Mouse (Mus musculus): ENCODE measurements around the gene Cplane1. TPM values are rescaled to one million over a fixed set of nuclear protein-coding genes. Genes with fewer than 3 reads are reported as not detected.
A peak's percentile ranks its signal among the peaks of the same experiment; 100 is the strongest.
"Not testable (repeated sequence)": the region's sequence is repeated elsewhere in the genome, so short reads cannot be mapped to it uniquely, and the experiment has no call there.

The Cplane1 gene
- polyA plus RNA-seq, 1 experiment from 2014 or later, result 16.9 TPM

DNA sequence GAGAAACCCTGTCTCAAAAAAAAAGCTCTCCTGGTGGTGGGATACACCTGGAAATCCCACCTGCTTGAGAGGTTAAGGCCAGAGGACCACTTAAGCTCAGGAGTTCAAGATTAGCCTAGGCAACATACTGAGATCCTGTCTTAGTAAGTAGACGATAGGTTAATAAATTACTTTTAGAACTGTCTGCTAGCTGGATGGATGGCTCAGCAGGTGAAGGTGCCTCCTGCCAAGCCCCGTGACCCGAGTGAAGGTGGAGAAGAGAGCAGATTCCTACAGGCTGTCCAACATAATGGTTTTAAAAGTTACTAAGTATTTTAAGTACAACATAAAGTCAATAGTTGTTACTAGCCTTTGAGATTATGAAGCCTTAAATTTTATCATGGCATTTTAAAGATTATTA lies 97.0 kb downstream of the Cplane1 start:
- 90% methylated on average over 3 of the region's 3 CpGs for WGBS
- ATAC-seq, result no peak

DNA sequence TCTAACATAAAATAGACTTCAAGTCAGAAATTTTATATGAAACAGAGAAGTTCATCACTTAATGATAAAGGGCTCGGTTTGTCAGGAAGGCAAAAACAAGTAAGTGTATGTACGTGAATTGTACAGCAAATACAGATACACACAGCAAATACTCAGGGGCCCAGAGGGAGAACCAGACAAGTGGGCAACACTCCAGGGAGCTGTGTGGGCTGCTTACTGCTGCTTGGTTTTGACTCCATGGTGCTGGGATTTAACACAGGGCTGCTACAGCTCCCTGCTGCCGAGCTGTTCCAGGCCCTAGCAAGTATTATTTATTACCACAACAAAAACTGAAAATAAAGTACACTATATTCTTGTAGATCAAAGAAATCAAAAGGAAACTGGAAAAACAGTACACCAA lies 98.3 kb downstream of the Cplane1 start:
- no peaks in the 10 kb centered on the region for H3K27me3 ChIP-seq
- H3K27ac ChIP-seq, result no peak overlapping the region
- WGBS, result 95% methylated on average over 3 of the region's 3 CpGs
- H3K9ac ChIP-seq, result no peak overlapping the region
- no peaks in the 10 kb centered on the region for H3K4me1 ChIP-seq
- ATAC-seq, result no peak
- H3K4me2 ChIP-seq, result no peak overlapping the region
- H3K36me3 ChIP-seq (ENCODE audit: poor library complexity, severe bottlenecking), result peaks cover 90% of the 10 kb centered on the region
- no peak overlapping the region for H3K4me3 ChIP-seq
- H3K9me3 ChIP-seq (replicated peaks), result no peaks in the 10 kb centered on the region

More for the DNA sequence above, 97.0 kb downstream of the Cplane1 start:
- no peak overlapping the region for H3K4me2 ChIP-seq
- no peak overlapping the region for H3K27ac ChIP-seq
- H3K36me3 ChIP-seq (ENCODE audit: poor library complexity, severe bottlenecking), result peaks cover 90% of the 10 kb centered on the region
- no peak overlapping the region for H3K9ac ChIP-seq
- H3K4me1 ChIP-seq, result no peaks in the 10 kb centered on the region
- no peak overlapping the region for H3K4me3 ChIP-seq
- no peaks in the 10 kb centered on the region for H3K27me3 ChIP-seq
- H3K9me3 ChIP-seq (replicated peaks), result no peaks in the 10 kb centered on the region

DNA sequence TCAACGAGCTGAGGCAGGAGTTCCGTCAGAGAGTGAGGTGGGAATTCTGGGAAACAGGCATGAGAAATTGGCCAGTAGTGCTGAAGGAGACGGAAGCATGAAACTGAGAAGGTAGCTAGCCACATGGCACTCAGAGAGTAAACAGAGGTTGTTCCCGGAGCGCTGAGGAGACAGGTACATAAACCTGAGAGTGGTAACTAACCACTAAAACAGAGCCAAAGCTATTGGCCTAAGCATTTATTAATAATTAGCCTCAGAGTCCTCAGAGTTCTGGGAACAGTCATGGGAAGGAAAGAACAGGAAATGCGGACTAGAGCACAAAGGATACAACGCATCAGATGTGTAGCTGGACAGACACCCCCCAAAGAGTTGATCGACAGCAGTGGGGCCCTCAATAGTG lies 99.3 kb downstream of the Cplane1 start:
- peaks cover 90% of the 10 kb centered on the region for H3K36me3 ChIP-seq (ENCODE audit: poor library complexity, severe bottlenecking)
- no peak for ATAC-seq
- WGBS, result 93% methylated on average over 8 of the region's 8 CpGs

DNA sequence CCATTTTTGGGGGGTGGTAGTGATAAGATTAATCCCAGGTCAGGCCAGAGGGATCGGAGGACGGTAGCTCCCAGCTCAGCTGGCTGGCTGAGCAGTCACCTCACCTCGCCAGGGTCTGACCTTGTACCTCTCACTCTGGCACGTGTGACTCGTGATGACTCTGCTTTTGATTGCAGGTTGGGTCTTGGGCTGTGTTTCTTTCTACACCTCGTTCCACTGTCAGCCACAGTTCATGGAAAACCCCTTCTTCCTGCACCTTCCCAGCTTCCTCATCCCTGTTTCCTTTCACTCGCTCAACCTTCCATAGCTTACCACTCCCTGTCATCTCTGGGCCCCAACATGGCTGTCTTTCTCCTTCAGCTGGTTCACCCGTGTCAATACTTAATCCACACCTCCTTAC lies 103.0 kb downstream of the Cplane1 start:
- 92% methylated on average over 8 of the region's 8 CpGs for WGBS
- Histone ChIP-seq H3K27me3 (no peaks in the 10 kb centered on the region), H3K4me1 (no peaks in the 10 kb centered on the region), H3K4me2 (no peak overlapping the region), H3K9me3 (replicated peaks) (no peaks in the 10 kb centered on the region), H3K4me3 (no peak overlapping the region), H3K36me3 (ENCODE audit: poor library complexity, severe bottlenecking) (peaks cover 76% of the 10 kb centered on the region), H3K9ac (no peak overlapping the region), H3K27ac (no peak overlapping the region)
- ATAC-seq, result no peak

More for the DNA sequence above, 99.3 kb downstream of the Cplane1 start:
- Histone ChIP-seq H3K9me3 (replicated peaks) (no peaks in the 10 kb centered on the region), H3K4me1 (no peaks in the 10 kb centered on the region), H3K9ac (no peak overlapping the region), H3K27ac (no peak overlapping the region), H3K27me3 (no peaks in the 10 kb centered on the region), H3K4me3 (no peak overlapping the region), H3K4me2 (no peak overlapping the region)

DNA sequence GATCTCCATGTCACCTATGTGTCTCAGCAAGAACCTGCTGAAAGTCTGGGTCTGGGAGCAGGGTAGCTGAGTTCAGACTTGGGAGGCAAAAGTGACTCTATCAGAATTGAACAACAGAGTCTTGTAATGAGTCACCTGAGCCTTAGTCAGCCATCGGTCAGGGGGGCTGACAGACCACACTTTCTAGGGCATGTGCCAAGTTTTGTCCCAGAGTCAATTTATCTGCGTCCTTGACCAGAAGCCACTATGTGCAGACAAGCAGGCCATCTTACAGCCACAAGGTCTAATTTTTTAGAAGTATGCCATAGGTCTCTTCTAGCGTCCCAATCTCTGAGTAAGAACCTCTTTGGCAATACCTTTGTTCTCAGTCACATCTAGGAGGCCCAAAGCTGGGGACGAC lies 109.0 kb downstream of the Cplane1 start:
- 93% methylated on average over 4 of the region's 4 CpGs for WGBS
- not testable (repeated sequence) for H3K27ac ChIP-seq; ATAC-seq; H3K4me2 ChIP-seq; H3K9me3 ChIP-seq (replicated peaks); H3K9ac ChIP-seq; H3K27me3 ChIP-seq; H3K4me3 ChIP-seq; H3K4me1 ChIP-seq
- H3K36me3 ChIP-seq (ENCODE audit: poor library complexity, severe bottlenecking), result peaks cover 20% of the 10 kb centered on the region

DNA sequence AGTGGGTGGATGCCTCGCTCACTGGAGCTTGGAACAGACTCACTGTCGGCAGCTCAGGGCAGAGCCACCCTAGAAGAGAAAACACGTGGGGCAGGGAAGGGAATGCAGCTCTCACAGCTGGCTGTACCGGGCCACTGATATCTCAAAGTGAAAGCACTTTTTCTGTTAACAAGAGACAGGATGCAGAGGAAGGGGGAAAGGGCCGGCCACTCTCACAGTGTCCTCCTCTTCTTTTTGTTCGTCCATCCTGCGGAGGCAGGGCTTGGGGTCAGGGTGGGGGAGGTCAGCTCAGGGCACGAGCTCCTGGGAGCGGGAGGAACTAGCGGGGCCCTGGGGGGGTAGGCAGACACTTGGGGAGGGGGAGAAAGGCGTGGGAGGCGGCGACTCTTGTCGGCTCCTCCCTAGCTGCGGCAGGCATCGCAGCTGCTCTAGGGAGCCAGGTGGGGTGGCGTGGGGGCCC lies 110.4 kb downstream of the Cplane1 start:
- 52% methylated on average over 17 of the region's 17 CpGs for WGBS
- Histone ChIP-seq H3K27ac (no peak overlapping the region), H3K9ac (no peak overlapping the region; the same call in 1 of the 2 replicates), H3K4me1 (no peaks in the 10 kb centered on the region), H3K9me3 (replicated peaks) (no peaks in the 10 kb centered on the region), H3K36me3 (ENCODE audit: poor library complexity, severe bottlenecking) (0 out of 2 replicates have a peak, but pooled peaks cover 8% of the 10 kb centered on the region), H3K4me3 (peak overlapping the region; percentile 17; the same call in 1 of the 2 replicates), H3K27me3 (no peaks in the 10 kb centered on the region), H3K4me2 (peak overlapping the region; percentile 54)
- 0 out of 2 replicates have a peak, but pooled peaks have one; percentile 41 for ATAC-seq

DNA sequence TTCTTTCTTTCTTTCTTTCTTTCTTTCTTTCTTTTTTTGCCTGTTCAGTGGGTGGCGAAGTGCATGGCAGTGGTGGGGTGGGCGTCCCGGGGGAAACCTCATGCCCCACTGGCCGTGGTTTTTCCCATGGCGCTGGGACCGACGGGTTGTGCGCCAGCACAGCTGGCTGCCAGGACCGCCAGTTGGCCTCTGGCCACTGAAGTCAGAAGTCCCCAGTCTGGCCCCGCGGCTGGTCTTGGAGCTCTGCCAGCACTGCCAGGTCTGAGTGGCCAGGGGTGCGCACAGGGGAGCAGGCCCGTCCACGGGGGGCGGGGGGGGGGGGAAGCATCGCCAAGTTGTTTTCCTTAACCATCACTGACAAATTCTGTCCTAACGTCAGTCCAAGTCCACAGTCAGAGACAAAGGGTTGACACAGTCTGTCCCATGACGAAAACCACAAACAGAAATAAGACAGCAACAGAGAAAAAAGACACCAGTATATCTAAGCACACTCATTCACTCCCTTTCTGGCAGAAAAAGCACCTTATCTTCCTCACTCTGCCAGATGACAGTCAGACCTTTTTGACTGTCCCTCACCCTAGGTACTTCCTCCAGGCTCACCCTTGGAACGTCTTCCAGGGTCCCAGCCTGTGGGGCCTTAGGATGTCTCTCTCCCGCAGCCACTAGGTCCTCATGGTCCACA lies 111.2 kb downstream of the Cplane1 start:
- Histone ChIP-seq H3K27ac (no peak overlapping the region), H3K36me3 (ENCODE audit: poor library complexity, severe bottlenecking) (0 out of 2 replicates have a peak, but pooled peaks cover under 1% of the 10 kb centered on the region), H3K27me3 (no peaks in the 10 kb centered on the region), H3K9me3 (replicated peaks) (no peaks in the 10 kb centered on the region), H3K4me3 (no peak overlapping the region), H3K4me2 (peak overlapping the region; percentile 54), H3K9ac (no peak overlapping the region), H3K4me1 (no peaks in the 10 kb centered on the region)
- 70% methylated on average over 20 of the region's 20 CpGs for WGBS
- 0 out of 2 replicates have a peak, but pooled peaks have one; percentile 21 for ATAC-seq

DNA sequence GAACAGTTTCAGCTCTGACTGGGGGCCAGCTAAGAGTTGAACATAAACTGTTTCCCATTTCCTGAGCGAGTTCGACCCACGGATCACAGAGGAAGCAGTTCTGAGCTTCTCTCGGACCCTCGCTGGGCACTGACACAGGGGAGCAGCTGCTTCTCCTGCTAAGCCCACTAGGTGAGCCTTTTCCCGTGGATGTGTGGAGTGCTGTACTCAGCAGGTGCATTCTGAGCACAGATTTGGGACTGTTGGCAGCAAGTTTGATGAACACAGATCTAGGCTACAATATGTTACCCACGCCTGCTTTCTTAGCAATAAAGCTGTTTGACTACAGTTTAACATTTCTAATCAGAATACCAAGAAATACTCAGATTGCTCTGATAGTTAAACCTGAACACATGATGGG lies 112.8 kb downstream of the Cplane1 start:
- Histone ChIP-seq H3K4me1 (no peaks in the 10 kb centered on the region), H3K36me3 (ENCODE audit: poor library complexity, severe bottlenecking) (no peaks in the 10 kb centered on the region), H3K9ac (no peak overlapping the region), H3K9me3 (replicated peaks) (no peaks in the 10 kb centered on the region), H3K27me3 (no peaks in the 10 kb centered on the region), H3K4me2 (no peak overlapping the region), H3K27ac (no peak overlapping the region), H3K4me3 (no peak overlapping the region)
- peak; percentile 26; the same call in 1 of the 2 replicates for ATAC-seq
- WGBS, result 86% methylated on average over 7 of the region's 7 CpGs

DNA sequence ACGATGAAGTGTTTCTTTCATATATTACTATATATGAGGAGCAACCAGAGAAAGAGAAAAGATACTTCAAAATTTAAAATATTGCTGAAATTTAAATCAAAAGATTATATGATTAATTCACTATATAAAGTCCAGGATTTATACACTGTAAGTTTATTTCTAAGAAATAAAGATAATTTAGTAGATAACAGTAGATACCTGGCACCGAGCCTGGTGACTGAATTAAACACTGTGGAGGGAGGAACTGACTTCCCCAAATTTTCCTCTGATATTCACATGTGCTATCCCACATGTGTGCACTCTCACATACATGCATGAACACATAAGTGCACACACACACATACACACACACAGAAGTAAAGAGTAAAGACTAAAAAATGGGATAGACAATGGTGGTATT lies 113.2 kb downstream of the Cplane1 start:
- no peaks in the 10 kb centered on the region for H3K9me3 ChIP-seq (replicated peaks)
- WGBS, result 88% methylated on average over 2 of the region's 2 CpGs
- H3K27me3 ChIP-seq, result no peaks in the 10 kb centered on the region
- H3K36me3 ChIP-seq (ENCODE audit: poor library complexity, severe bottlenecking), result no peaks in the 10 kb centered on the region
- no peak for ATAC-seq
- no peaks in the 10 kb centered on the region for H3K4me1 ChIP-seq
- no peak overlapping the region for H3K4me2 ChIP-seq
- no peak overlapping the region for H3K4me3 ChIP-seq
- no peak overlapping the region for H3K27ac ChIP-seq
- H3K9ac ChIP-seq, result no peak overlapping the region

DNA sequence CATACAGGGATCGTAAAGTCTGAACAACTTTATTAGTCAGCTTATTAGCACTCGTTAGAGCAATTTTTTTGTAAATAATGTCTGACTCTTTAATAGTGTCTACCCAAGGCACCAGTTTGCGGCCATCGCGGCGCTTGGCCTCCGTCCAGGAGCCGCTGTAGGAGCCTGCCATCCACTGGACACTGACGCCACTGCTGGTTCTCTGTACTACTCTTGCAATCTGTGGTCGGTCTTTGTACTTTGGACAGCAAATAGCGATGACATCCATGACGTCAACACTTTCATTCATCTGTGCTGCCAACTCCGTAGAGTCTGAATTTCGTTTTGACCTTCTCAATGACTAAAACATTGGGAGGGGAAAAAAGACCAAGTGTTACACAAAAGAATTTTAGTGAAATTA lies 122.3 kb downstream of the Cplane1 start:
- H3K4me2 ChIP-seq, result no peak overlapping the region
- 0 out of 2 replicates have a peak, but pooled peaks have one; percentile 27 for ATAC-seq

DNA sequence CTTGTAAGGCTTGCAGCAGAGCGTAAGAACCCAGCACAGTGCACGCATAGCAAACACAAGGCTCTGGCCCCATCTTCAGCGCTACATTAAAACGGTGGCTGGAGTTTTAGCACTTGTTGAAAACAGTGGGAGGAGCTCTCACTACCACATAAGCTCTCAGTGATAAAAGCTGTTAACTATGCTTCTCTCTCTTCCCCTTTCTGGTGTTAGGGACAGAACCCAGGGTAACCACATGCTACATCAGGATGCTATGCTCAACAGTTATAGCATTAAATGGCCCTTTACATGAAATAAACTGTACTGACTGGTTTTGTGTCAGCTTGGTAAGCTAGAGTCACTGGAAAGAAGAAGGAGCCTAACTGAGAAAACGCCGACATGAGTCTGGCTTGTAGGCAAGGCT lies 125.2 kb downstream of the Cplane1 start:
- peaks cover 87% of the 10 kb centered on the region for H3K36me3 ChIP-seq (ENCODE audit: poor library complexity, severe bottlenecking)
- WGBS, result 95% methylated on average over 6 of the region's 6 CpGs
- no peak for ATAC-seq

More for the DNA sequence above, 122.3 kb downstream of the Cplane1 start:
- WGBS, result 77% methylated on average over 14 of the region's 14 CpGs
- Histone ChIP-seq H3K27ac (no peak overlapping the region), H3K4me3 (no peak overlapping the region), H3K9me3 (replicated peaks) (no peaks in the 10 kb centered on the region), H3K9ac (no peak overlapping the region), H3K4me1 (no peaks in the 10 kb centered on the region), H3K27me3 (no peaks in the 10 kb centered on the region), H3K36me3 (ENCODE audit: poor library complexity, severe bottlenecking) (peaks cover 62% of the 10 kb centered on the region)

DNA sequence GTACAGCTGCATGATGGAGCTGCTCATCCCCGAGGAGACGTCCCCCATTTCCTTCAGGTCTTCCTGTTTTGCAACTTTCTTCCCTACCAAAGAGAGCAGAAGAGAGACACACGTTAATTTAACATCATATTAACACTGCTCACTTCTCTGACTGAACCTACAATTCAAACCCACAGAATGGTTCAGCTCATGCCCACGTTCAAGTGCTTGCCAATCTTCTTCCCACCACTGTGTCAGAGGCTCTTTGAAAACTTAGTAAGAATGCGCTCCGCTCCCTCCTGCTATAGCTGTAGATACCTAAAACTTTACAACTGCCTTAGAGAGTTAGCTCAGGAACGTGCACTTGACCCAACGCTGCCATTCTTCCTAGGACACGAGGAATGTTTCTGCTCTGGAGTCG lies 134.0 kb downstream of the Cplane1 start:
- ATAC-seq, result no peak
- Histone ChIP-seq H3K27me3 (no peaks in the 10 kb centered on the region), H3K4me3 (no peak overlapping the region), H3K4me2 (no peak overlapping the region), H3K9ac (no peak overlapping the region), H3K27ac (no peak overlapping the region), H3K36me3 (ENCODE audit: poor library complexity, severe bottlenecking) (peaks cover 77% of the 10 kb centered on the region), H3K9me3 (replicated peaks) (no peaks in the 10 kb centered on the region), H3K4me1 (no peaks in the 10 kb centered on the region)
- 96% methylated on average over 10 of the region's 10 CpGs for WGBS

More for the DNA sequence above, 125.2 kb downstream of the Cplane1 start:
- H3K4me3 ChIP-seq, result no peak overlapping the region
- no peaks in the 10 kb centered on the region for H3K4me1 ChIP-seq
- H3K9ac ChIP-seq, result no peak overlapping the region
- H3K4me2 ChIP-seq, result no peak overlapping the region
- no peaks in the 10 kb centered on the region for H3K9me3 ChIP-seq (replicated peaks)
- no peaks in the 10 kb centered on the region for H3K27me3 ChIP-seq
- no peak overlapping the region for H3K27ac ChIP-seq

DNA sequence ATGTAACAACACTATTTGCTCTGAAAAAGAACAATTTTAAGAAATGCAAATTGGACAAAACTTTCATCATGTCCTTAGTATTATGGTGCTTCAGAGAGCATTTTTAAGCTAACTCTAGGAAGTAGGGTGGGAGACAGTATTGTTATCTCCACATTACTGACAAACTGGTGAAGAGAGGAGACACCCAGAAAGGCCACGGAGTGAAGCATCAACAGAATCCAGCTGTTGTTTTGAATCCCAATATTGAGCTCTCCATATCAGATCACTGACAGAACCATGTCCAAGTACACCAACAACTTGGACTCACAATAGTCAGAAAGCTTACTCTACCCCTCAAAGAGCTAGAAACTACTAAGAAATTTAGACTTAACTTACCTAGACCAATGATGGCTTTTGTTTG lies 136.6 kb downstream of the Cplane1 start:
- Histone ChIP-seq H3K9ac (no peak overlapping the region), H3K4me2 (no peak overlapping the region), H3K36me3 (ENCODE audit: poor library complexity, severe bottlenecking) (peaks cover 61% of the 10 kb centered on the region), H3K27me3 (no peaks in the 10 kb centered on the region), H3K4me3 (no peak overlapping the region), H3K9me3 (replicated peaks) (no peaks in the 10 kb centered on the region), H3K27ac (no peak overlapping the region), H3K4me1 (no peaks in the 10 kb centered on the region)
- ATAC-seq, result no peak
- 93% methylated on average over 1 of the region's 1 CpGs for WGBS

Measured in forebrain, embryonic 13.5 days (tissue).